16 mouse cellular contexts compared by ENCODE assay signal in the genomic region with DNA sequence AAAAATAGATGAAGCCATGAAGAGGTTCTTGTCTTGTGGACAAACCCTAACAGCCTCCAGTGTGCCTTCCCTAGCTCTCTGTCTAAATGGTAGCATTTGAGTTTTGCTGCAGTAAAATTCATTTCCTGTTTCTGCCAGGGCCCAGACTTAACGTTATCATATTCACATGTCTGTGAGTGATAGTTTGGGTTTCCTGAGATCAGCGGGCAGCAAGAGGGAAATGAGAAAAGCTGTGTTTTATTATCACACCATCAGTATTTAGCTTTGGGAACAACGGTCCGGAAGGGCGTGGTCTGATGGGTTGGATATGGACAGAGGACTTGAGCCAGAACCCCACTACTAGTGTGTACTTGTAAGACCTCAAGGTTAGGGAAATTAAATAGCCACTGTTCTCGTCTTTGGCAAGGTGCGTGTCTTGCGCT. TPM values are rescaled to one million over a fixed set of nuclear protein-coding genes. Genes with fewer than 3 reads are reported as not detected.
DNase-seq lines count a peak whose midpoint lies in the region; ATAC-seq lines count a peak whose summit lies in the region.
"Had no signal": no experiment of that assay in that cellular context is flagged by ENCODE, and none has a peak within 500 bp of the region (broad histone marks: within the 10 kb centered on the region; RNA-seq: fewer than 3 reads in every experiment).

No protein-coding gene starts in this region.

- intact Hi-C loops in heart, postnatal 10 days (cut with DNase I), result no loop called here

- no peaks in the 10 kb centered on the region for H3K27me3 ChIP-seq in liver, embryonic 11.5 days (replicated peaks; ENCODE audit: control insufficient read depth, insufficient read depth, low read length)
- H3K27me3 ChIP-seq in lung, embryonic 15.5 days, result no peaks in the 10 kb centered on the region
- H3K27me3 ChIP-seq in forebrain, embryonic 11.5 days (ENCODE audit: control insufficient read depth, insufficient read depth, low read length), result no peaks in the 10 kb centered on the region
- H3K27me3 ChIP-seq: embryonic facial prominence, embryonic 12.5 days had no signal

- 36% methylated on average over 8 of the region's 8 CpGs for WGBS in liver, embryonic 11.5 days
- WGBS in lung, embryonic 15.5 days, result 41% methylated on average over 8 of the region's 8 CpGs
- 16% methylated on average over 8 of the region's 8 CpGs for WGBS in macrophage (ENCODE audit: missing documents)
- WGBS in forebrain, embryonic 11.5 days, result 85% methylated on average over 8 of the region's 8 CpGs

- H3K4me1 ChIP-seq in liver, embryonic 11.5 days (replicated peaks; ENCODE audit: control insufficient read depth, insufficient read depth, low read length), result peaks cover 34% of the 10 kb centered on the region
- peaks cover 13% of the 10 kb centered on the region for H3K4me1 ChIP-seq in lung, embryonic 15.5 days
- H3K4me1 ChIP-seq in forebrain, embryonic 11.5 days (replicated peaks; ENCODE audit: control insufficient read depth, insufficient read depth, low read length), result no peaks in the 10 kb centered on the region
- H3K4me1 ChIP-seq: embryonic facial prominence, embryonic 12.5 days; hindbrain, embryonic 10.5 days had no signal

- H3K79me2 ChIP-seq in macrophage (ENCODE audit: inconsistent target), result no peaks in the 10 kb centered on the region

- no peak overlapping the region for H3K9ac ChIP-seq in liver, embryonic 11.5 days (ENCODE audit: low read depth, low read length)
- H3K9ac ChIP-seq in lung, embryonic 15.5 days, result no peak overlapping the region
- H3K9ac ChIP-seq in forebrain, embryonic 11.5 days (ENCODE audit: low read length), result no peak overlapping the region
- H3K9ac ChIP-seq: embryonic facial prominence, embryonic 12.5 days had no signal

- peak; percentile 37 for DNase-seq in c-Kit-positive CD71-negative TER-119-negative erythroid progenitor cells, embryonic 14.5 days (ENCODE audit: low read depth)
- DNase-seq in liver, embryonic 11.5 days (ENCODE audit: low spot score), result no peak
- no peak for DNase-seq in heart, postnatal 10 days
- no peak for DNase-seq in right cerebral cortex, postnatal 10 days (ENCODE audit: low spot score in 2 of 2)
- no peak for DNase-seq in ovary, postnatal 10 days (ENCODE audit: low spot score)
- no peak for DNase-seq in forebrain, embryonic 11.5 days (ENCODE audit: low spot score)
- DNase-seq: adrenal gland, adult 2 months; cerebellum, adult 11-12 months; gastrocnemius, adult 2 months; heart, adult 11 months; kidney, postnatal 4 days; thymus, postnatal 36 days had no signal

- H3K4me2 ChIP-seq in liver, embryonic 11.5 days, result peak overlapping the region; percentile 44
- H3K4me2 ChIP-seq in lung, embryonic 15.5 days, result no peak overlapping the region
- H3K4me2 ChIP-seq in forebrain, embryonic 11.5 days (ENCODE audit: low read depth, low read length, severe bottlenecking), result no peak overlapping the region
- H3K4me2 ChIP-seq: embryonic facial prominence, embryonic 12.5 days had no signal

- H3K9me3 ChIP-seq in liver, embryonic 11.5 days (ENCODE audit: control insufficient read depth, low read length), result no peaks in the 10 kb centered on the region
- H3K9me3 ChIP-seq in lung, embryonic 15.5 days, result no peaks in the 10 kb centered on the region
- H3K9me3 ChIP-seq in forebrain, embryonic 11.5 days (ENCODE audit: control insufficient read depth, low read length), result peaks cover 7% of the 10 kb centered on the region; the same call in 1 of the 2 replicates

- no peaks in the 10 kb centered on the region for H3K36me3 ChIP-seq in liver, embryonic 11.5 days (ENCODE audit: control insufficient read depth, insufficient read depth, low read length)
- no peaks in the 10 kb centered on the region for H3K36me3 ChIP-seq in lung, embryonic 15.5 days
- H3K36me3 ChIP-seq in macrophage (ENCODE audit: inconsistent target), result no peaks in the 10 kb centered on the region
- no peaks in the 10 kb centered on the region for H3K36me3 ChIP-seq in forebrain, embryonic 11.5 days (ENCODE audit: control insufficient read depth, insufficient read depth, low read length)
- H3K36me3 ChIP-seq: embryonic facial prominence, embryonic 12.5 days; hindbrain, embryonic 10.5 days had no signal

- no peak overlapping the region for H3K4me3 ChIP-seq in liver, embryonic 11.5 days (ENCODE audit: low read depth, low read length)
- H3K4me3 ChIP-seq in lung, embryonic 15.5 days, result no peak overlapping the region
- no peak overlapping the region for H3K4me3 ChIP-seq in macrophage (ENCODE audit: inconsistent target)
- H3K4me3 ChIP-seq in forebrain, embryonic 11.5 days (ENCODE audit: low read depth, low read length), result no peak overlapping the region
- H3K4me3 ChIP-seq: embryonic facial prominence, embryonic 12.5 days; gastrocnemius, adult 2 months; hindbrain, embryonic 10.5 days had no signal

- ATAC-seq in liver, embryonic 11.5 days (replicated peaks; ENCODE audit: low FRiP score), result peak; percentile 66
- peak; percentile 68; the same call in 1 of the 2 replicates for ATAC-seq in lung, embryonic 15.5 days (ENCODE audit: borderline replicate concordance, extremely low read depth, low FRiP score, low TSS enrichment)
- ATAC-seq in forebrain, embryonic 11.5 days (replicated peaks; ENCODE audit: low FRiP score), result no peak

- peak overlapping the region; percentile 36 for H3K27ac ChIP-seq in liver, embryonic 11.5 days (ENCODE audit: low read depth, low read length)
- H3K27ac ChIP-seq in lung, embryonic 15.5 days, result 0 out of 2 replicates have a peak overlapping the region, but pooled peaks have one; percentile 12
- H3K27ac ChIP-seq in macrophage, result peak overlapping the region; percentile 12; the same call in 1 of the 2 replicates
- H3K27ac ChIP-seq in forebrain, embryonic 11.5 days (ENCODE audit: low read depth, low read length), result no peak overlapping the region
- H3K27ac ChIP-seq: embryonic facial prominence, embryonic 12.5 days; gastrocnemius, adult 2 months; hindbrain, embryonic 10.5 days had no signal

RNA-seq across cellular contexts. Expression of a gene that starts 42.6 kb away (rescaled TPM):
- polyA plus RNA-seq in liver, embryonic 11.5 days (2014; fragmentation: Nextera tagmentation; extraction: Ambion mirVana), result 4.0 and 4.2 TPM in 2 replicates
- polyA plus RNA-seq in lung, embryonic 15.5 days (2015; fragmentation: Nextera tagmentation; extraction: Ambion mirVana), result 12.4 TPM in 2 replicates
- under 1 TPM in 1 of 26 experiments, not detected in 25; 0.22 TPM for total RNA-seq in macrophage (2018; cell fraction: chromatin; rRNA removed)
- total RNA-seq in macrophage (2018; cell fraction: cytosol; rRNA removed), result under 1 TPM in 10 of 26 experiments, not detected in 16; 0.03 to 0.17 (median 0.05) TPM
- under 1 TPM in 3 of 26 experiments, not detected in 23; 0.17 to 0.37 (median 0.34) TPM for total RNA-seq in macrophage (2018; cell fraction: nucleus; rRNA removed)
- 0.11 to 0.13 TPM in 2 of 3 replicates, not detected in the other for polyA plus RNA-seq in macrophage (2018)
- under 1 TPM; 0.42 to 0.43 TPM for total RNA-seq in heart, postnatal 10 days (2021)
- polyA plus RNA-seq in forebrain, embryonic 11.5 days (2014; fragmentation: Nextera tagmentation; extraction: Ambion mirVana), result 1.8 and 2.5 TPM in 2 replicates
